Mouse (Mus musculus): Measurements from ENCODE around the gene Tmem107. TPM values are rescaled to one million over a fixed set of nuclear protein-coding genes. Genes with fewer than 3 reads are reported as not detected.

Gene Tmem107
- polyA plus RNA-seq, 2 experiments from 2014 or later, result 2.4 to 4.2 TPM

- ATAC-seq, result no peak
Measured at GRCm38 (mm10) chr11:69059975-69060411, 10.6 kb upstream of the Tmem107 start.

- ATAC-seq, result no peak
Measured at GRCm38 (mm10) chr11:69060448-69061254, 10.0 kb upstream of the Tmem107 start.

- ATAC-seq, result no peak
Measured at GRCm38 (mm10) chr11:69061255-69061912, 9.2 kb upstream of the Tmem107 start.

- no peak for ATAC-seq
Measured at GRCm38 (mm10) chr11:69062194-69062760, 8.3 kb upstream of the Tmem107 start.

DNA sequence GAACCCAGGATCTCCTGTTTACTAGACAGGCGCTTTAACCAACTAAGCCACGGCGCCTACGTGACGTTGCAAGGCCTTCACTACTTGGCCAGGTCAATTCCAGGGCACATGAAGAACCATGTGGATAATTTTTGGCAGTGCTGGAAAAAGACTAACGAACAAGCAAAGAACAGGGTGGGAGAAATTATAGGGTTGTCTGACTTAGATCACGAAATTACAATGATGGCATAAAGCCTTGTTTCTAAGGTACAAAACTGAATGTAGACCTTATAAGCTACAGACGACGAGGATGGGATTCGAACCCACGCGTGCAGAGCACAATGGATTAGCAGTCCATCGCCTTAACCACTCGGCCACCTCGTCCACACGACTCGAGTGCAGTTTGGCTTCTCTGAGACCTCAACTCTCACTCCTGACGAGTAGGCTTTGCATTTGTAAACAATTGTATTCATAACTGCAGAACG lies 7.8 kb upstream of the Tmem107 start:
- ATAC-seq, result peak; percentile 49

DNA sequence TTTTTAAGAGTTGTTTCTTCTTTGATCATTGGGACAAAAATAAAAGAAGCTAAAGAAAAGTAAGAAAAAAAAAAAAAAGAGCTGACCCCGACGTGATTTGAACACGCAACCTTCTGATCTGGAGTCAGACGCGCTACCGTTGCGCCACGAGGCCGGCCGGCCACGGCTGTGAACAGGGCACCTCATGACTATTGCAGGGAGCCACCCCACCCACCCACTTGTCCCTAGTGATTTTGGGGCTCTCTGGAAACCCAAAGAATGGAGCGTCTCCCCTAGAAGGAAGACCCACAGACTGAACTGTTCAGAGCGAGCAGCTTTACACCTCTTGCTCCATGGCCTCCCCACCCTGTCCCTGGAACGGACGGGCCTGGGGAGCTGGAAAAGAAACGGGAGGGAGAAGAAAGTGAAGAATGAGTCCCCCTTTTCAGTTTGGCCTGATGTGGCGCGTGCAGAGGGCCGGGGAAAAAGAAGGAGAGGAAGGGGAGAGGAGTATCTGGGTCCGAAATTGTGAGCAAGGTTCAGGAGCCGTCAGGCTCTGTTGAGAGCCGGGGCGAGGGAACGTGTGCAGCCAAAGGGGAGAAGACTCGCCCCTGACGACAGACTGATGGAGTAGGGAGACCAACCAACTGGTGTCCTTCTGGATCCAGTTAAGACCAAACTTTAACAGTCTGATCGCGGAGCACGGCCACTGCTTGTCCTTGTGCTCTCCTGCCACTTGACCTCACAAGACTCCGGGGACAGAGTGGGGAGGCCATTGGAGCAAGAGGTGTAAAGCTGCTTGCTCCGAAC lies 7.0 kb upstream of the Tmem107 start:
- ATAC-seq, result peak; percentile 16

DNA sequence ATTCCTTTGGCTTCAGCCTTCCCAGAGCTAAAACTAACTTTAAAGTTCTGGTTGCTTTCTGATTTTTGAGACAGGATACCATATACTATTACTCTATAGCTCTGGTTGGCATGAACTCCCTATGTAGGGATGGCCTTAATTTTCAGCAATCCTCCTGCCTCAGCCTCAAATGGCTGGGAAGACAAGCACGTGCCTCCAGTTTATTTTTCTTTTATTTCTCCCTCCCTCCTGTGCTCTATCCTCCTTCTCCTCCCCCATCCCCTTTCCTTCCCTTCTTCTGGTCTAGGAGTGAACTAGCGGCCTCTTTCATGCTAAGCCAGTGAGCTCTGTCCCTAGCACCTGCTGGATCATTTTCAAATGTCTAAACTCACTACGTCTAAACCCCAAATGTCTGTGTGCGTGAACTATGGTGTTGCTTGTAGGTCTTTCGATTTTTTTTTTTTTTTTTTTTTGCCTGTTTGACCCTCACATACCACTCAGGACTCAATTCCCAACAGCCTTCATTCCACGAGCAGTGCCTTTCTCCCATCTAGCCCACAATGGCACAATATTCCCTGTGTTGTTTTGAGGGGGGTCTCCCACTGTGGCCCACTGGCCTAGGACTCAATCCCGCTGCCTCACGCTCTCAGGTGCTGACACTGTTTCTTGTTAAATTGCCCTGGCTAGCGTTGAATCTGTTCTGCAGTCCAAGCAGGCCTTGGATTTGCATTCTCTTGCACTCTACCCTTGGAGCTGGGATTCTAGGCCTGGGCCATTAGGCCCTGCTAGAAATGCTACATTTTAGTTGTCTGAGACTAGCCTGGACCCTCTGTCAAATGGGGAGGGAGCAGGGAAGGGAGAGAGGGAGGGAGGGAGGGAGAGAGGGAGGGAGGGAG lies 6.1 kb upstream of the Tmem107 start:
- no peak for ATAC-seq

DNA sequence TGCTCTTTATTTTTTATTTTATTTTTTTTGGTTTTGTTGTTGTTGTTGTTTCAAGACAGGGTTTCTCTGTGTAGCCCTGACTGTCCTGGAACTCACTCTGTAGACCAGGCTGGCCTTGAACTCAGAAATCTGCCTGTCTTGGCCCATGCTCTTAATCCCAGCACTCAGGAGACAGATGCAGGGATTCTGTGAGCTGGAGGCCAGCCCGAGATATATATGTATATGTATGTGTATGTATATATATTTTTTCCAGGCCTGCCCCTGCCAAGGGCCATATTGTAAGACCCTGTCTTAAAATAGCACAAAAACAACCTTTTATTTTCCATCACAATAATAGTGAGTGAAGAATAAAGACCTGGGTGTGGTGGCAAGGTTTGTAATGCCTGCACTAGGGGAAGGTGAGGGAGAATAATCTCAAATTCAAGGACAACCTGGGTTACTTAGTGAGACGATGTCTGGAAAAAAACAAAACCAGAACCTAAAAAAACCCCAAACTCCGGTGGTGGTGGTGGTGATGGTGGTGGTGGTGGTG lies 5.1 kb upstream of the Tmem107 start:
- no peak for ATAC-seq

DNA sequence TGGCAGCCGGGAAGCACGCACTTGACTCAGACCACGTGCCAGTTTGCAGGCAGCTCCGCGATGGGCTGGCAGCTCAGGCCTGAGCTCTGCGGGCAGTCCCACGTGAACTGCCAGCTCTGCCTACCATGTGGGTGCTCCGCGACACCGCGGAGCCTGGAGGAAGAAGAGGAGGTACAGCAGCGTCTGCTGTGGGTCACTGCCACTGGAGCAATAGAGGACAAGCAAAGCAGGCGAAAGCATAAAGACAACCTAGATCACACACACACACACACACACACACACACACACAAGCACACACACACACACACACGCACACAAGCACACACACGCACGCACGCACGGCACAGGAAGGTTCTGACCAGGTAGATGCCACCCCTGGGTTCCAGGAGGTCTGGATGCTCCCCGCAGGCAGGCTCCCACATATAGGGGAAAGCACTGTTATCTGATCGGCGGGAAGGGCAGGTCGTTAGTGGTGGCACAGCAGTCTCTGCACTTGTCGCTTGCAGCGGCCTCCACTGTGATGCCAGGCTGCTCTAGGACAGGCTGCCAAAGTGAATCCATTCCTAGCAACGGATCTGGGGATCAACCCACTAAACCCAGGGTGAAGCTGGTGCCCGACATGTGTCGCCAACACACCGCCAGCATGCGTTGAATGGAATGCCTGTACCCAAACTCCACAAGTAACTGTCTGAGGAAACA lies 4.3 kb upstream of the Tmem107 start:
- no peak for ATAC-seq

- peak; percentile 24 for ATAC-seq
Measured at GRCm38 (mm10) chr11:69066956-69067355, 3.6 kb upstream of the Tmem107 start.

DNA sequence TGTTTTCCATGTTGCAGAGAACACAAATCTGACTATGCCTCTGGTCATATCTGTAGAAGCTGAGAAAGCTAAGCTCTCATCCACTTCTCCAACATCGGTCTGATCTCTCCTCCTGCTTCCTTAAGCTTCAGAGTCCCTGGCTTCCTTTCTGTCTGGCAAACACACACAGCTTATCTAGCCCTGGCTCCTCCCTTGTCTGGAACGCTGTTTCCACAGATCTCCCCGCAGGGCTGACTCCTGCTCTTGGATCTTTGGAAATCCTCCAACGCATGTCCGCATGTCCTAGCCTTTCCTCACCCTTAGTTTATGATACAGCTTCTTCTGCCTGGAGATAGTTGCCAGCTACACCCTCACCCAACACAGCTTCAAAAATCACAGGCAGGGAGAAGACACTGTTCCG lies 3.0 kb upstream of the Tmem107 start:
- no peak for ATAC-seq

DNA sequence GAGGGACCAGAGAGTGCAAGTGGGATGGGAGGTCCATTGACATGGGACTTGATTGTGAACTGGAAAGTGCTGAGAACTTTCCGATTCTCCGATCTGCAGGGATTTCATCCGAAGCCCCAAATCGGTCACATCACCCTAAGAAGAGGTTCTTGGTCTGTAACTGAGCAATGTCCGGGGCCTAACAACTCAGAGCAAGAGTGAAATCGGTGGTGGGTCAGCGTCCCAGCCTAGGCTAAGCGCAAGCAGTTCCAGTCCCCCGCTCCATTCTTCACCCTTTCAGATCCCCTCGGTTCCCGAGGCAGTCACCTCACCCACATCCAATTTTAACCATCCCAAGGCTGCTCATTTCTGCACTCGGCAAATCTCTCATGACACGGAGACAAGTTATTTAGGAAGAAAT lies 513 bp upstream of the Tmem107 start:
- ATAC-seq, result no peak

- no peak for ATAC-seq
Measured at GRCm38 (mm10) chr11:69071262-69071661, 656 bp downstream of the Tmem107 start.

- ATAC-seq, result no peak
Measured at GRCm38 (mm10) chr11:69072234-69072633, 1.6 kb downstream of the Tmem107 start.

- ATAC-seq, result no peak
Measured at GRCm38 (mm10) chr11:69072666-69073064, 2.1 kb downstream of the Tmem107 start.

GRCm38 (mm10) chr11:69073065-69073888 lies 2.7 kb downstream of the Tmem107 start:
- peak; percentile 75 for ATAC-seq

- no peak for ATAC-seq
Measured at GRCm38 (mm10) chr11:69073951-69074775, 3.6 kb downstream of the Tmem107 start.

- ATAC-seq, result no peak
Measured at GRCm38 (mm10) chr11:69074776-69075069, 4.1 kb downstream of the Tmem107 start.
